Mouse (Mus musculus): Measurements from ENCODE around the gene Tbx10.

- TF ChIP-seq CTCF (IDR thresholded peaks at IDR 0.05; ENCODE audit: borderline replicate concordance, insufficient read depth, low read depth, low read length) (no peak), POLR2A (IDR thresholded peaks at IDR 0.05; ENCODE audit: borderline replicate concordance, insufficient read depth, low read length) (no peak)
These were observed 32.3 kb upstream of the Tbx10 start for GRCm38 (mm10) chr19:3960211-3960610.
